Mouse (Mus musculus) brown adipose tissue, adult 24 weeks (tissue): ENCODE data around the gene Arhgap22. TPM values are rescaled to one million over a fixed set of nuclear protein-coding genes. Genes with fewer than 3 reads are reported as not detected.

Experiments used
- H3K27ac ChIP-seq: fragments of 200-500 bp; replicated peaks from 2 replicates; pipeline ENCODE4 v1.5.1; 2012; ENCODE audit warnings: low read depth, mild to moderate bottlenecking, low read length
- H3K4me1 ChIP-seq: fragments of 200-500 bp; 2 replicates; pipeline ENCODE4 v1.6.1; 2012; ENCODE audit warnings: low read length, mixed read lengths; ENCODE audit not compliant: control insufficient read depth, insufficient read depth, insufficient read length
- H3K4me3 ChIP-seq: fragments of 200-500 bp; 2 replicates; pipeline ENCODE4 v1.5.1; 2012; ENCODE audit warnings: low read depth, mild to moderate bottlenecking, low read length, moderate library complexity; ENCODE audit not compliant: insufficient read depth
- polyA plus RNA-seq: library from polyadenylated mRNA; stranded (reverse); fragments of >200 nt; gene quantifications from 2 replicates; pipeline ENCODE4 v1.2.4, GENCODE M21; 2012; ENCODE audit not compliant: missing spikeins, insufficient read depth, insufficient read length

Arhgap22 gene
- polyA plus RNA-seq, 1 experiment, result 0.95 TPM

- Histone ChIP-seq H3K27ac (no peak overlapping the region), H3K4me1 (peaks cover 11% of the 10 kb centered on the region), H3K4me3 (no peak overlapping the region)
These were observed 134.3 kb downstream of the Arhgap22 start for GRCm38 (mm10) chr14:33348146-33348545.

- Histone ChIP-seq H3K4me1 (peaks cover 11% of the 10 kb centered on the region), H3K27ac (no peak overlapping the region), H3K4me3 (no peak overlapping the region)
These were observed 137.2 kb downstream of the Arhgap22 start for GRCm38 (mm10) chr14:33351019-33351418.

GRCm38 (mm10) chr14:33351984-33352722 lies 138.3 kb downstream of the Arhgap22 start:
- Histone ChIP-seq H3K4me3 (no peak overlapping the region), H3K27ac (no peak overlapping the region), H3K4me1 (peaks cover 11% of the 10 kb centered on the region)

- peaks cover 11% of the 10 kb centered on the region for H3K4me1 ChIP-seq
- no peak overlapping the region for H3K4me3 ChIP-seq
- H3K27ac ChIP-seq, result no peak overlapping the region; the same call in 1 of the 2 replicates
These were observed 139.1 kb downstream of the Arhgap22 start for GRCm38 (mm10) chr14:33352890-33353289.

DNA sequence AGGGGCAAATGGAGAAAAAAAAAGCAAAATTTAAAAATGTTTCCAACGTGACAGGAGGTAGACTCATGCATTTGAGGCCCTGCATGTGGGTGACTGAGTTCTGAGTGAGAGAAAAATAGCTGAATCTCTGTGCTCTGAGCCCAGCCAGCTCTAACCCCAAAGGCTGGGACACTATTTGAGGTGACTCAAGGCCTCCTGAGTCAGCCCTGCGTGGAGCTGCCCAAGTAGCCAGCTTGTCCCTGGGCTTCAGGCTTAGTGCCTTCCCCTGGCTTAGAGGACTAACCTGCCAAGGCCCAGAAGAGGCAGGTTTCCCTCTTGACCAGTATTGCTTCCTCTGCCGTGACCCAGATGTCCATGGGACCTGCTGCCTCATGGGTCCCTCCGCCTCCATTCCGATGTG lies 141.4 kb downstream of the Arhgap22 start:
- Histone ChIP-seq H3K4me3 (no peak overlapping the region), H3K4me1 (peaks cover 11% of the 10 kb centered on the region), H3K27ac (no peak overlapping the region)

GRCm38 (mm10) chr14:33357600-33358368 lies 144.0 kb downstream of the Arhgap22 start:
- Histone ChIP-seq H3K27ac (no peak overlapping the region), H3K4me3 (no peak overlapping the region), H3K4me1 (peaks cover 3% of the 10 kb centered on the region)

- no peak overlapping the region for H3K27ac ChIP-seq
- no peak overlapping the region for H3K4me3 ChIP-seq
- no peaks in the 10 kb centered on the region for H3K4me1 ChIP-seq
These were observed 145.1 kb downstream of the Arhgap22 start for GRCm38 (mm10) chr14:33358891-33359290.

- H3K4me1 ChIP-seq, result no peaks in the 10 kb centered on the region
- H3K27ac ChIP-seq, result no peak overlapping the region
- H3K4me3 ChIP-seq, result no peak overlapping the region
These were observed 147.7 kb downstream of the Arhgap22 start for GRCm38 (mm10) chr14:33361546-33361945.

DNA sequence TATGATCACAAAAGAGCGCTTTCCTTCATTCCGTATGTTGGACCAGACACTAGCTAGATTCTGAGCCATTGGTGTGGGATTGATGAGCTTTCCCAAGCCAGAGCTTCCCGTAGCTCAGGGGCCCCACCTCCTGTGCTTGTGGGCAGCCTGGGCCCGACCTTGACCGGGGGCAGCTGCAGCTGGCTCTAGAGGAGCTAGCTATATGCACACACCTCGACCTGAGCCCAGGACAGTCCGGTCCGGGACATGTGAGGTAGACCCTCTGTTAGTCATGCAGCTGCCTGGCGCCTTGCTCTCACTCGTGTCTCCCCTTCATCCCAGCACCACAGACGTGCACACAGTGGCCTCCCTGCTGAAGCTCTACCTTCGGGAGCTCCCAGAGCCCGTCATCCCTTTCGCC lies 148.3 kb downstream of the Arhgap22 start:
- Histone ChIP-seq H3K4me1 (no peaks in the 10 kb centered on the region), H3K27ac (no peak overlapping the region), H3K4me3 (no peak overlapping the region)

DNA sequence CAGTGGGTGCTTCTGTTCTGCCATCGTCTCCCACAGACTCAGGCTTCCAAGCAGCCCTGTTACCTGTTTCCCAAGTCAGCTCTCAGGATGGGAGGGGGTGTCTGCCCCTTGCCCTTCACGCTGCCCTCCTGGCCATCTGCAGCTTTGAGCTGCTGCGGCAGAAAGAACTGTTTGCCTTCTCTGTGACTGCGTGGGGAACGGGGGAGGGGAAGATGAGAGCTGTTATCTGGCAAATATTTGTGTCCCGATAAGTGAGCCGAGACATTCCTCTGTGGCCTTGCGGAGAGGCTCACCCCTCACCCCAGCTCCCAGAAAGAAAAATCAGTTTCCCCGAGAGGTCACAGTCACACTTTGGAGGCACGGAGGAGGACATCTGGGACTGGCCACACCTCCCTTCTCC lies 149.0 kb downstream of the Arhgap22 start:
- Histone ChIP-seq H3K27ac (no peak overlapping the region), H3K4me1 (no peaks in the 10 kb centered on the region), H3K4me3 (no peak overlapping the region)

DNA sequence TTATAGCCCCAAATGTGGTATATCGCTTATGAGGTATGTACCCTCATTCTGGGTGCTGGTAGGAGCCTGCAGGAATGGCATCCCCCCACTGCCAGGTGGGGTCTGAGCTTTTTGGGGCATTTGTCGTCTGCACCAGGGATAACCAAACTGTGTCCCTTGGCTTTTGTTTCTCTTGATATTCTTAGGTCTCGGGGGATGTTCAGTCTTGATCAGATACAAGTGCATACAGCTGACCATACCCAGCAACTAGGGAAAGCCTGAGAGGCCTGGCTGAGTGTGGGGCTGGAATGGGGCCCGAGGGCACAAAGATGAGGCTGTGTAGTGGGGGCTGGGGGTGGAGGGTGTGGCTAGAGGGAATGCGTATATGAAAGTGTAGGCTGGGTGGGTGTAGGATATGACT lies 149.8 kb downstream of the Arhgap22 start:
- H3K27ac ChIP-seq, result no peak overlapping the region
- H3K4me3 ChIP-seq, result no peak overlapping the region
- no peaks in the 10 kb centered on the region for H3K4me1 ChIP-seq

- no peak overlapping the region for H3K27ac ChIP-seq
- no peak overlapping the region for H3K4me3 ChIP-seq
These were observed 150.2 kb downstream of the Arhgap22 start for GRCm38 (mm10) chr14:33364061-33364460.

GRCm38 (mm10) chr14:33366891-33367777 lies 153.3 kb downstream of the Arhgap22 start:
- no peak overlapping the region for H3K4me3 ChIP-seq
- no peak overlapping the region for H3K27ac ChIP-seq
- no peaks in the 10 kb centered on the region for H3K4me1 ChIP-seq

More at GRCm38 (mm10) chr14:33364061-33364460, 150.2 kb downstream of the Arhgap22 start:
- H3K4me1 ChIP-seq, result no peaks in the 10 kb centered on the region

DNA sequence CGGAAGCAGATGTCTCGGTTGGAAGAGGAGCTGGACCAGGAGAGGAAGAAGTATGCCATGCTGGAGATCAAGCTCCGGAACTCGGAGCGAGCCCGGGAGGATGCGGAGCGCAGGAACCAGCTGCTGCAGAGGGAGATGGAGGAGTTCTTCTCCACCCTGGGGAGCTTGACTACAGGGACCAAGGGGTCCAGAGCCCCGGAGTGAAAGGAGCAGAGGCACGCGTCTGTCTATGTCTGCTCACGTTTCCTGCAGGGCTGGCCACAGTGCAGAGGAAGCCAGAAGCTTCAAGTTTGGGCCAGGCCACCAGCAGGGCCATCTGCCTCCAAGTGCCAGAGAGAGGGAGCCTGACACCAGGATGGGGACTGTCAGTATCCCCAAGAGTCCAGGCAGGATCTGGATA lies 155.5 kb downstream of the Arhgap22 start:
- H3K27ac ChIP-seq, result no peak overlapping the region
- no peak overlapping the region for H3K4me3 ChIP-seq

GRCm38 (mm10) chr14:33370056-33370455 lies 156.2 kb downstream of the Arhgap22 start:
- no peak overlapping the region for H3K4me3 ChIP-seq
- no peaks in the 10 kb centered on the region for H3K4me1 ChIP-seq
- H3K27ac ChIP-seq, result no peak overlapping the region

More for the DNA sequence above, 155.5 kb downstream of the Arhgap22 start:
- H3K4me1 ChIP-seq, result no peaks in the 10 kb centered on the region
